Mouse (Mus musculus): ENCODE measurements around the gene Bzw1.

Gene Bzw1

DNA sequence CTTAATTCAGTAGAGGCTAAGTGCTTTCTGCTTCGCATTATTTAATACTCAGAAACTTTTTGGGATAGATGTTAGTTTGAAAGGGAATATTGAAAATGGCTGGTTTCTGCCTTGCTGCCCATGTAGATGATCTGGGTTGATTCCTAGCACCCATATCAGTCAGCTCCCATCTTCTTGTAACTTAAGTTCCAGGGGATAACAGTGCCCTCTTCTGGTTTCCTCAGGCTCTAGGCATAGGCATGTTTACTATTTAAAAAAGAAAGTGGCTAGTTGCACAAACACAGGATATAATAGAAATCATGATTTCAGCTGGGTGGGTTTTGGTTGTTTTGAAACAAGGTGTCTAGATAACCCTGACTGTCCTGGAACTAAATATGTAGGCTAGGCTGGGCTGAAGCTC, 3.5 kb downstream of the Bzw1 start:
- no peak for DNase-seq (ENCODE audit: low read depth, low spot score)

DNA sequence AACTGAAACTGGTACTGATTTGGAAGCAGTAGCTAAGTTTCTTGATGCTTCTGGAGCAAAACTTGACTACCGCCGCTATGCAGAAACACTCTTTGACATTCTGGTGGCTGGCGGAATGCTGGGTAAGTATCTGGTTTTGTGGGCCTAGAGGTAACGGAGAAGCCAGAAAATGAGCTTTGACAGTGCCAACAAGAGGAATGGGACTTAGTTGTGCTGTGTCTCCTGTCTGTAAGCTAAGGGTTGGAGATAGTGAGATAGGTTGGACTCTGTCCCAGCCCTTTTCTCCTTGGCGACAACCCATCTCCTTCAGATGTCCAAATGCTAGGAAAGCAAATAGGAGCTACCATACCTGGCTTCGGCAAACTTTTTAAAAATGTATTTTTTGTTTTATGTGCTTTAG, 5.0 kb downstream of the Bzw1 start:
- DNase-seq (ENCODE audit: low read depth, low spot score), result no peak

DNA sequence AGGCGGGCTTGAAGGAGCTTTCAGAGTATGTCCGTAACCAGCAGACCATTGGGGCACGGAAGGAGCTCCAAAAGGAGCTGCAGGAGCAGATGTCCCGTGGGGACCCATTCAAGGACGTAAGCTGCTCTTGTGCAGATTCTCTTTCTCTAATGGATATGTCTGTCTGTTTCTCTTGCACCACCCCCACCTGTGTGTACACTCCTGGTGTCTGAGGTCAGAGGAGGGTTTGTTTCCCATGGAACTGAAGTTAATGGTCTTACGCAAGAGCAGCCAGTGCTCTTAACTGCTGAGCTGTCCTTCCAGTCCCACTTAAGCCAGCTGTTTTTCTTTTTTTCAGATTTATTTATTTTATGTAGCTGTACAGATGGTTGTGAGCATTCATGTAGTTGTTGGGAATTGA, 8.7 kb downstream of the Bzw1 start:
- no peak for DNase-seq (ENCODE audit: low read depth, low spot score)

DNA sequence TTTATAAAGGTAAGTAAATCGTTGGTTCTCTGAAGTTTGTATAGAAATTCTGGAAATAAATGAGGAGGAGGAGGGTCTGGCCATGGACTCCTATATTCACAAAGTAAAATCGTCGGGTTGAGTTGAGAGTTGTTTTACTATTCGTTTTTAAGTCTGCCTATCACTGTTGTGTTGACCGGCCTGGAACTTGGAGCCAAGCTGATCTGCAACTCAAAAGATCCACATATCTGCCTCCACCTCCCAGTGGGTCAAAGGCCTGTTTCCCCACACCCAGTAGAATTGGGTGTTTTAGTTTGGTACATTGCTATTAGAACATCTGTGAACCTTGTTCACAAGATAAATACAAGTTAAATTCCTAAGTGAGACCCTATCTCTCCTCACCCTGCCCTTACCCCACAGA, 11.0 kb downstream of the Bzw1 start:
- no peak for DNase-seq (ENCODE audit: low read depth, low spot score)

DNA sequence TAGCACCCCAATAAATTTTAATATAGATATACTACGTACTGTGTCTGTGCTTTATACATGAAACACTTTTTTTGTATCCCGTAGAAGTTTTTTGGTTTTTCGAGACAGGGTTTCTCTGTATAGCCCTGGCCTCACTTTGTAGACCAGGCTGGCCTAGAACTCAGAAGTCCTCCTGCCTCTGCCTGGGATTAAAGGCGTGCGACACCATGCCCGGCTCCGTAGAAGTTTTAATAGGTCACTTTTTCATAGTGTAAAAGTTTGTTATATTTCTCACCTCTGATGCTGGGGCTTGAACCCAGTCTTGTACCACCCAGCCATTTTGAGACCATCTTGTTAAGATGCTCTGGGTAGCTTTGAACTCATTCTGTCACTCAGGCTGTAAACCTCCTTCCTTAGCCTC, 14.6 kb downstream of the Bzw1 start:
- no peak for DNase-seq (ENCODE audit: low read depth, low spot score)

DNA sequence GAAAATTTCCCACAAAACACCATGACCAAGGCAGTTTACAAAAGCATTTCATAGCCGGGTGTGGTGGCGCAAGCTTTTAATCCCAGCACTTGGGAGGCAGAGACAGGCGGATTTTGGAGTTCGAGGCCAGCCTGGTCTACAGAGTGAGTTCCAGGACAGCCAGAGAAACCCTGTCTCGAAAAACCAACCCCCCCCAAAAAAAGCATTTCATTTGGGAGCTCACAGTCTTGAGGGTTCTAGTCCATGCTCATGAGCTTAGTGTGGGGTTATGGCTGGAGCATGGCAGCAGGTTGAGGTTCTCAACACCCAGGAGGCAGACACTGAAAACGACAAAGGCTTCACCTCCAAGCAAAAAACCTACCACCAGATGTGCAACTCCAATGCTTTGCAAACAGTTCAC, 15.4 kb downstream of the Bzw1 start:
- no peak for DNase-seq (ENCODE audit: low read depth, low spot score)

DNA sequence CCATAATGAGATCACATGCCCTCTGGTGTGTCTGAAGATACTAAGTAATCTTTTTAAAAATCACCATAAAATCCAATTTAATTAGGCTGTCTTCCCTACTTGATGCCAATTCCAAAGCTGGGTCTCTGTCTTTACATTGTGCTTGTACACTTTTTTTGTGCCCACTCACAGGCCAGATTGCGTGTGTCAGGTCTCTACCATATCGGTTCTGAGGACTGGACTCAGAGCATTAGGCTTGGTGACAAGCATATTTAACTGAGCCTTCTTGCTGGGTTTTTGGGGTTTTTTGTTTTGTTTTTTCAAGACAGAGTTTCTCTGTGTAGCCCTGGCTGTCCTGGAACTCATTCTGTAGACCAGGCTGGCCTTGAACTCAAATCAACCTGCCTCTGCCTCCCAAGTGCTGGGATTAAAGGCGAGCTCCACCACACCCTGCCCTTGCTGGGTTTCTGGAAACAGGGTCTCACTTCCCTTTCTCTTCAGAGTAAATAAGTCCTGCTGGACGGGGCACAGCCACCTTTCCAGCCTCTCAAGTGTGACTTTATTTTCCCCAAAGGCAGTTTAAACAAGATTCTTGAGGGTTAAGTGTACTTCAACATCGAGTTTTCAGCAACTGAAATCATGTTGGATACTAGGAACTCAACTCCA, 17.0 kb downstream of the Bzw1 start:
- no peak for DNase-seq (ENCODE audit: low read depth, low spot score)

DNA sequence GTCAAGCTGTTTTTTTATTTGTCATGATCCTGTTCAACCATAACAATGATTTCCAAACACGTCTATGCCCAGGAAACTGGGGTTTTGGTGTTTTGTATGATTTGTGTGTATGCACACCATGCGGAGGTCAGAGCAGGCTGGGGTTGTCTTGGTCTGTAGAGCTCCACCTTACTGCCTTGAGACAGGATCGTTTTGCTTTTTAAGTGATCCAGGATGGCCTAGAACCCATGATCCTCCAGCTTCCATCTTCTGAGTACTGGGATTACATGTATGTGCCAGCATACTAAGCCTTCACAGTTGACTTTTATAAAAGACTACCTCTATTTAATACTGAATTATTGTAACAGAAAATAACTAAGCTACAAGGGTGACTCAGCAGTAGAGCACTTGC, 17.5 kb downstream of the Bzw1 start:
- DNase-seq (ENCODE audit: low read depth, low spot score), result no peak

DNA sequence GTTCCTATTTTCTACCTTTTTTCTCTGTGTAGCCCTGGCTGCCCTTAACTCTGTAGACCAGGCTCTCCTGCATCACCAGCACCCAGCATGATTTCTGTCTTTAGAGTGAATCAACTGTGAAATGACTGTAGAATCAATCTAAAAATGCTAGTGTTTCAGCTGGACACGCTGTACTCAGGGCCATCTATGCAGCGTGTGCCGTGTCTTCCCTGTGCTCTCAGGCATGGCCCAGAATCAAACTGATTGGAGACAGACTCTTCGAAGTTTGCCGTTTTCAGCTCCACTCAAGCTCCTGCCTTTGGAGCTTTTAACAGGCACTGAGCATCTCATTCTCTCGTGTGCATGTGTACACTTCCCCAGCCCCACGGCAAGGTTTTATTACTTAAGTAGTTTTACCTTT, 18.1 kb downstream of the Bzw1 start:
- no peak for DNase-seq (ENCODE audit: low read depth, low spot score)

DNA sequence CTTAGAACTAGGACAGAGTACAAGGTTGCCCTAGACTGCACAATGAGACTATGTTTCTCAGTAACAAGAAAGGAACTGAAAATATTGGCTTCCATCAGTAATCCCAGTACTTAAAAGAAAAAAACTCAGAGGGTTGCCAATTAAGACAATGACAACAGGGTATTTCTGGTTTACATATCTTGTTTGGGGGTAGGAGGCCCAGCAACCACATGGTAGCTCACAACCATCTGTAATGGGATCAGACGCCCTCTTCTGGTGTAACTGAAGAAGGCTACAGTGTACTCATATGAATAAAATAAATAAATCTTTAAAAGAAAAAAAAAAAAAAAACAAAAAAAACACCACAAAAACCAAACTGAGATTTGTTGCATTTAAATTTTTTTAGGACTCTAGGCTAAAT, 22.7 kb downstream of the Bzw1 start:
- DNase-seq (ENCODE audit: low read depth, low spot score), result no peak

DNA sequence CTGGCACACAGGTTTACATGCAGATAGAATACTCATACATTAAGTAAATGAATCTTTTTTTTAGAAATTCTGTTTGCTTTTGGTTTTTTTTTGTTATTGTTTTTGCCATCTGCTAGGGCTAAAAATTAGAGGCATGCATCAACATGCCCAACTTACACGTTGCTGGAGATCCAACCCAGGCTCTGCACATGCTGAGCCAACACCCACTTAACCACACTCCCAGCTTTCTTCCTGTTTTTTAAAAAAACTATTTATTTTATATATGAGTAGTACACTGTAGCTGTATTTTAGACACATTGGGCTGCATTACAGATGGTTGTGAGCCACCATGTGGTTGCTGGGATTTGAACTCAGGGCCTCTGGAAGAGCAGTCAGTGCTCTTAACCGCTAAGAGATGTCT, 23.4 kb downstream of the Bzw1 start:
- no peak for DNase-seq (ENCODE audit: low read depth, low spot score)

DNA sequence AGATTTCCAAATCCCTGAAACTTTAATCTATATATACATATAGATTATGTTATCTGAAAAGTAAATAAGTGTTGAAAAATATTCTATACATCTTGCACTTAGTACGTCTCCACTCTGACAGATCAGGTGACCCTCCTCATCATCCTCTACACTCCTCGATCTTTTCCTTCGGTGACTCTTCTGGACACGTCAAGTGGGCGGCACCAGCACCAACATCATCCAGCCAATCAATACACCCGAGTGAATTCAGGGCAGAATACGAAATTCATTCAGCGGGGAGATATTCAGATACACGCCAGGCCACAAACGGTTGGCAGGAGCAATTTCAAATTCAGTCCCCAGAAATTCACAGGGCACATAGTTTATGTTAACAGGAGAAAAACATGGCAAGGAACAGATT, 27.3 kb downstream of the Bzw1 start:
- DNase-seq (ENCODE audit: low read depth, low spot score), result no peak

DNA sequence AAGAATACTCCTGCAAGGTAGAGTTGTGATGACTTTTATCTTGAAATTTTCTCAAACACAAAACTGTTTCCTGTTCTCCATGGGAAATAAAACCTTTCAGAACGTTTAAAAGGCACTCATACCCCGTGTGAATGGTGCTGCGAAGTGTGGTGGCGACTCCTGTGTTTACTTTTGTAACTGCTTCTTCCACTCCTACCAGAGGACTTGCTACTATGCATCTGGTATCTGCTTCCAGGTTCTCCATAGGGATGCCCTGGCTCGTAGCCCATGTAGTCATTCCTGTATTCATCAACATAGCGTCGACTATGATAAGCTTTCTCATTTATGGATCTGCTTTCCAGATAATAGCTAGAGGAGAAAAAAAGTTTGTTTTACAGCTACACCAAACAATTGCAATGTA, 28.3 kb downstream of the Bzw1 start:
- DNase-seq (ENCODE audit: low read depth, low spot score), result no peak

DNA sequence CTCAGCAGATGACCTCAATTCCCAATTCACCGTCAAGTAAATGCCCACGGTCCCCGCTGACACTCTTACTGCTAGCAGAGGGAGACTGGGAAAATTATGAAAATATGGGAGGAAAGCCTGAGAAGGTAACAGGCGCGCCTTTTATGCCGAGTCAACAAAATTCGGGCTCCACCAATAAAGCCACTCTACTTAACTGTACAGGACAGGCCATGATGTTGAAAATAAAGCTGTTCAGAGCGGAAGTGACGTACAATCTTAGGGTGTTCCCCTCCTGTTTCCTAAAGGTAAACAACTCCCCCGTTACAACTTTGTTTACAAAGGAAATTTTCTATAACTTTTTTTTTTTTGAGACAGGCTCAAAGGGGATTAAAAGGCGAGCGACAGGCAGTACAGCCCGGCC, 30.2 kb downstream of the Bzw1 start:
- DNase-seq (ENCODE audit: low read depth, low spot score), result peak; percentile 67

DNA sequence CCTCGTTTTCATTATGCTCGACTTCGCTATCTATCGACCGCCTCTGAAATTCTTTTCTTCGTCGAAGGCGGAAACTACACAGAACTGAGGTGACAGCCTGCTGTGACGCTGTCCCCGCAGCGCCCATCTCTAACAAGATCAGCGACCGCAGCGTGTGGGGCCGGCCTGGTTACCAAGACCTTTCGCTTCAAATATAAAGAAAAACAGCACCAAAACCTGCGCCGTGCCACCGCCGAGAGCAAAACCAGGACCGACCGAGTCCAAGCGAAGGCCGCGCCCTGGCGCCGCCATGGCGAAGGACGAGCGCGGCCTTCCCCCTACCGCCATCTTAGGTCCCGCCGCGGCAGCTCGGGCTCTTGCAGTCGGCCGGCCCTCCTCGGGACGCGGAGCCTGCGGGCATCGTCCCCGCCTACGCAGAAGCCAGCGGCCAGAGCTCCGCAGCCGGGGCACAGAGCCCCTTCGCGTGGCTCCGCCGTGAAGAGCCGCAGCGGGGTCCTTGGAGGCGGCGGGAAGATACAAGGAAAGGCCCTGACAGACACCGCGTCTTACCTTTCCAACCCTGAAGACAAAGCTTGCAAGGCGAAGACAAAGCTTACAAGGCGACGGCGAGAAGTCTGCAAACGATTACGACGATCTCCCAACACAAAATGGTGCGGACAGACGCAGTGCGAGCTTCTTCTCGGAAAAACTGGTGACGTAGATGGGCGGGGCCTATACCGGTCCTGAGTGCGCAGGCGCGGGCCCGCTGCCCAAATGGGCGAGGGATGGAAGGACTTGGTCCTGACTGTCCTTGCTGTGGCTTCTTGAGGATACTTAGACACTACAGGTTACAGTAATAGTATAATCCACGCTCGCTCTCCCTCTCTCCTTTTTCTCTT, 30.9 kb downstream of the Bzw1 start, which contains the start of gene Clk1:
Gene Clk1, minus strand, starts transcription at position 696 of the 878 bp plus-strand sequence.
- peak; percentile 98 for DNase-seq (ENCODE audit: low read depth, low spot score)

DNA sequence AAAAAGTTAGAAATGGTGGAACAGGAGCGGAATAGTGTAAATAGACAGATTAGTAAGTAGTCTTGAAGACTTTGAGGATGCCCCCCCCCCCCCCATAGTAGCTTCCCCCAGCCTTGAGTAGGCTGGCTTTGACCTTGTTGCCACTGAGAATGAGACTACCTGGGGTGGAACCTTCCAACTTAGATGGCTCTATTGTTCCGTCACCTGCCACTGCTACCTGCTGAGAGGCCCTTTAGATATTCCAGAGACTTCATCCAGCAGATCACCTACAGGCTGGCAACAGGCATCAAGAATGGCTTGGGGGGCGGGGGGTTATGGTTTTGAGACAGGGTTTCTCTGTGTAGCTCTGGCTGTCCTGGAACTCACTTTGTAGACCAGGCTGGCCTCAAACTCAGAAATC, 31.9 kb downstream of the Bzw1 start:
- no peak for DNase-seq (ENCODE audit: low read depth, low spot score)

DNA sequence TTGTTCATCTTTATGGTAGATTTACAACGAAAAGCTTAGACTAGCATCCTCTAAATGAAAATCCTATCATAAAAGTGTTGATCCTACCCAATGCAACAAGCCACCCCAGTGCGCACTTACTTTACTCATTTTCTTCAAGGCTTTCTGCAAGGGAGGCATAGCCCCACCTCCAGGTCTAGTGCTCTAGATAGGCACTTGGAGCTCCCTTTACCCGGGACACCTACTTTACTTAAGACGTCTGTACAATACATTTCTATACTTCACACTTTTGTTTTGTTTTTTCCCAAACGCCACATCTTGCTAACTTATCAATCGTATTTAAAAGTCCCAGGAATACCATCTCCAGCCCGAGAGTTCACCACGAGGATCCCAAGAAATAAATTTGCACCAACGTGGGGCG, 52.0 kb downstream of the Bzw1 start:
- DNase-seq (ENCODE audit: low read depth, low spot score), result no peak

DNA sequence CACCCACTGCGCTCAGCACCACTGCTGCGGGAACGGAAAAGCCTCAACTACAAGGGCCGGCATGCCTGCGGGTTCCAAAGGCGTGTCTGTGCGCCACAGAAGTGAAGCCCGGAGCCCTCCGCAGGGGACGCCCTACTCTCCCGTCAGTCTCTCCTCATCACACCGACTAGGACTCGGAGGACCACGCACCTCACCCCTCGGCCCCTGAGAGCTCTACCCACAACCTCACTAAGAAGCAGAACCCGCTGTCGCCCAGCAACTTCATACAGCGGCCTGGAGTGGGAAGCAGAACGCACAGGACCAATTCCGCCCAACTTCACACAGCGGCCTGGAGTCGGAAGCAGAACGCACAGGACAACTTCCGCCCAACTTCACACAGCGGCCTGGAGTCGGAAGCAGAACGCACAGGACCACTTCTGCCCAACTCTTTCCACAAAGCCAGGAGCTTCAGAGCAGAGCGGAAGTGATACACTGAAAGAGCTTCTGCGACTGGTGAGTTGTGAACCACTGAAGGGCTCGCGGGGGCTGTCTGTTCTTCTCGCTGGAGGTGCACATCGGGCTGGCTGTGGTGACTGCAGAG, 52.5 kb downstream of the Bzw1 start, which contains the start of the genes Nif3l1 and Ppil3:
Gene Nif3l1, plus strand, starts transcription at position 9 of the 580 bp plus-strand sequence.
Gene Ppil3, minus strand, starts transcription at position 344 of the 580 bp plus-strand sequence.
- DNase-seq (ENCODE audit: low read depth, low spot score), result peak; percentile 80

DNA sequence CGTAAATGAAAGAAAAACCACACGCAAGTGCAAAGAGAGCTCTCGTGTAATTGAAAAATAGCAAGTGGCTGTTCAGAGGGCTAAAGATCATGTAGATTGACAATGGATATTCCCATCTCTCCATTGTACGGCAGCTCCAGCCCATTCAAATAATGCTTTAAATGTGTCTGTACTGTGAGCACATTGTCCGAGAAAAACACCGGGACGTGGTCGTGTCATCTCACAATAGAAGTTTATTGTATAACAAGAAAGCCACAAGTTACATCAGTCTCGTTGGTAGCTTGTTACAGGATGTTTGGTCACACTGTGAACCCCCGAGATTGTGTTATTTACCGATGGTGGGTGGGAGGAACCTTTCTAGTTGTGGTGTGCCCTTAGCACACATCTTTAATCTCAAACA, 53.2 kb downstream of the Bzw1 start:
- no peak for DNase-seq (ENCODE audit: low read depth, low spot score)

DNA sequence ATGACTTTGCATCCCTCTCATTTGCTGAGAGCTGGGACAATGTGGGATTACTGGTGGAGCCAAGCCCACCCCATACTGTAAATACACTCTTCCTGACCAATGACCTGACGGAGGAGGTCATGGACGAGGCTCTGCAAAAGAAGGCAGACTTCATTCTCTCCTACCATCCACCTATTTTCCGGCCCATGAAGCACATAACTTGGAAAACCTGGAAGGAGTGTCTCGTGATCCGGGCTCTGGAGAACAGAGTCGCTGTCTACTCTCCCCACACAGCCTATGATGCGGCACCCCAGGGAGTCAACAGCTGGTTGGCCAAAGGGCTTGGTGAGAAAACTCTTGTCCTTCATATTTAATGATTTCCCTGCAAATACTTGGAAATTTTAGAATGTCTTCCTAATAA, 55.1 kb downstream of the Bzw1 start:
- no peak for DNase-seq (ENCODE audit: low read depth, low spot score)

DNA sequence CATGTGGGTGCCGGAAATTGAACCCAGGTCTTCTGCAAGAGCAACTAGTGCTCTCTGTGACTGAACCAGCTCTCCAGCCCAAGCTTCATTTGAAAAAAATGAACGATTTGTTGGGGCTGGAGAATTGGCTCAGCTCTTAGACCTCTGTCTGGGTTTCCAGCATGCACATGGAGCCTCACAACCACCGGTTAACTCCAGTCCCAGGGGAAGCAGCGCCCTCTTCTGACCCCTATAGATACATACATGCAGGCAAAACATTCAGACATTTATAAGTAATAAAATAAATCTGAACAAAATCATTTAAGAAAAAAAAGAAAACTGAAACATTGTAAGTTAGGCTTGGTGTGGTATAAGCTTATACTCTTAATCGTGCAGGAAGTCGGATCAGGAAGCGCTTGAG, 55.7 kb downstream of the Bzw1 start:
- no peak for DNase-seq (ENCODE audit: low read depth, low spot score)

DNA sequence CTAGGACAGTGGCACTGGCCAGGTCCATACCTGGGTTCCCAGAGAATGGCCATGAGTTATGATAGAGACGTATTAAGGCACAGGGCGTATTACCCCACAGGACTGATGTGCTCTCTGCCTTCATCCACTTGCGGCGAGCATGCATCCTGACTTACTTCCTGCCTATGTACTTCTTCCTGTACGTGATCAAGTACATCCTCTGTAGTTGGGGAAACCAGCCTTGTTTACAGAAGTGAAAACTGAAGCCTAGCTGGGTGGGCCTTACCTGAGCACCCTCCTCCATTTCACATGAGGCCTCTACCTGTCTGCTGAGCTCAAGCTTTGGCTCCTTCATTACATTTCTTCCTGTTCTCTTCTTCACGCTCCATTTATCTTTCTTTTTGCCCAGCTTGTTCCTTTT, 61.6 kb downstream of the Bzw1 start:
- no peak for DNase-seq (ENCODE audit: low read depth, low spot score)

Measured in skeletal muscle tissue, adult 2 months (tissue).